Mouse (Mus musculus): ENCODE measurements around the gene Acox3. TPM values are rescaled to one million over a fixed set of nuclear protein-coding genes. Genes with fewer than 3 reads are reported as not detected.

Acox3 gene
- polyA plus RNA-seq, 1 experiment from 2014 or later, result 2.2 TPM

DNA sequence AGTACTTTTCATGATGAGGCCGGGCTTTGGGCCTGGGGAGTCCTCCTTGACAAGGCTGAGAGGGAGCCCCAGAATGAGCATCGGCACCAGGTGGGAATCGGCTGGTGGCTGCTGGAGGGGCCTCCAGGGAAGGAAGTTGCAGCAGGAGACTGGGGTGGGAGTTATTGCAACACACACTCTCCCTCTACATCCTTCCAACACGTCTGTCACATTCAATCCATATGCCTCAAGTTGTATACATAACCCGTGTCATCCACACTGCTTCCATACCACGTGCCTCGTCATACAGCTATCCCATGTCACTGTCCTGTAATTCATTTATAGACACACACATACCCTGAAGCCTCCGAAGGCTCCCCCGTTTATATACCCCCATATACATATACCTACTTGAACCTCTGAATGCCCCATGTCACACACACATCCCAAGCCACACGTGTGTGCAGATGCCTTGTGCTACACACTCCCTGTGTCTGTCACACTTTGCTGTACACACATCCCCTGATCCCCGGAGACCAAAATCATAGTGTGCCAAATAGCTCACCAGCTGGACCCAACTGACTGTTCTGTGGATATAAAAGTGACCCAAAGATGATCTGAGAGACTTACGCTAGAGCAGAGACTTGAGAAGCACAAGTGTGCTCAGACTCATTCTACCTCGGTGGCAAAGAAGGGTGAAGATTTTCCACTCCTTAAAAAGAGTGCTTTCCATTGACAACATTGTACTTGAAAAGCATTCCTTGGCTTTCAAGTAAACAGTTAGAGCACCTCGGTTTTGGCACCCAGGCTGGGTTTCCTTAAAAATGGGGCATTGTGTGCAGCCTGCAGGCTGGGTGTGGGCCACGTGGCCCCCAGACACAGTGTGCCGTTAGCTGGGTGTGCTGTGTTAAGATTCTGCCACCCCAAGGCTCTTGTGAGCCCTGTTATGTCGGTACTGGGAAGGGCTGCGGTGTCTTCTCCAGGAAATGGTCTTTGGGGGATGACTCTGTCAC lies 13.6 kb downstream of the Acox3 start:
- Histone ChIP-seq H3K27me3 (no peaks in the 10 kb centered on the region), H3K4me3 (replicated peaks) (no peak overlapping the region), H3K4me2 (no peak overlapping the region), H3K9ac (no peak overlapping the region), H3K4me1 (replicated peaks) (no peaks in the 10 kb centered on the region), H3K9me3 (replicated peaks) (no peaks in the 10 kb centered on the region), H3K27ac (no peak overlapping the region), H3K36me3 (peaks cover 21% of the 10 kb centered on the region)
- WGBS (ENCODE audit: insufficient replicate concordance), result 62% methylated on average over 18 of the region's 18 CpGs
- no peak for ATAC-seq (ENCODE audit: low read depth)
- no peak for DNase-seq

DNA sequence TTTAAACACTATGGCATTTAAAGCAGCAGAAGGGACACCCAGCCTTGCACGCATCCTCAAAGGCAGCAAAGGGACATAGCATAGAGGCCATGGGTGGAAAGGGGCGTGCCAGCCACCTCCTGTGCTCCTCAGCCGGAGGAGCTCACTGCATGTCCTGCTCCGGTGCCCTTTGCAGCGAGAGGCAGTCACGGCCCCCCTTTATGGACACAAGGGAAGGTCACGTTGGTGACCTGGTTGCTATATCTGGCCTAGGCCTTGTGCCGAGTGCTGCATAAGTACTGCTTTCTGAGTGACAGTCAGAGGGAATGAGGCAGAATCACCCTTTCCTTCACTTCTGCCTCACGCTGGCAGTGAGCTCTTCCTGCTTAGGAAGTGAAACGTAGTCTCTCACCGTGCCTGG lies 17.4 kb downstream of the Acox3 start:
- whole genome bisulfite sequencing (ENCODE audit: insufficient replicate concordance), result 74% methylated on average over 11 of the region's 11 CpGs
- no peaks in the 10 kb centered on the region for H3K9me3 ChIP-seq (replicated peaks)
- no peak overlapping the region for H3K4me2 ChIP-seq
- H3K4me1 ChIP-seq (replicated peaks), result no peaks in the 10 kb centered on the region
- no peak overlapping the region for H3K9ac ChIP-seq
- ATAC-seq (ENCODE audit: low read depth), result no peak
- no peak overlapping the region for H3K4me3 ChIP-seq (replicated peaks)
- H3K27me3 ChIP-seq, result no peaks in the 10 kb centered on the region
- no peak for DNase-seq
- H3K36me3 ChIP-seq, result peaks cover 14% of the 10 kb centered on the region
- no peak overlapping the region for H3K27ac ChIP-seq

DNA sequence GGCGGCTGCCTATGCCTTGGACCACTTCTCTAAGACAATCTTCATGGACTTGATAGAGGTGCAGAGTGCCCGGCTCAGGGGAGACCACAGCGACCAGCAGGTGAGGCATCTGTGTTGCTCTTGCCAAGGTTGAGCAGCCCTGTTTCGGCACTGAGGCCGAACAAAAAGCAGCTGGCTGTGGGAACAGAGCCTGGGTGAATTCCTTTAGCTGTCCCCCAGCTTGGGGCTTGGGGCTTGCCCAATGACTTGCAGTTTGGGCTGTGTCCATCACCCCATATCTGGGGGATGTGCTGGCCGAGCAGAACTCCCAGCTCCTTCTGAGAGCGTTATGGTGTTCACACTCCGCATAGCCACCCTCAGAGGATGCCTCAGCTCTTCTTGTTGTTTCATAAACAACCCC lies 18.7 kb downstream of the Acox3 start:
- DNase-seq (no peak), ATAC-seq (ENCODE audit: low read depth) (no peak)
- WGBS (ENCODE audit: insufficient replicate concordance), result 79% methylated on average over 8 of the region's 8 CpGs
- no peaks in the 10 kb centered on the region for H3K27me3 ChIP-seq
- H3K9ac ChIP-seq, result no peak overlapping the region
- no peaks in the 10 kb centered on the region for H3K4me1 ChIP-seq (replicated peaks)
- peaks cover 14% of the 10 kb centered on the region for H3K36me3 ChIP-seq
- H3K27ac ChIP-seq, result no peak overlapping the region
- no peak overlapping the region for H3K4me3 ChIP-seq (replicated peaks)
- H3K4me2 ChIP-seq, result no peak overlapping the region
- no peaks in the 10 kb centered on the region for H3K9me3 ChIP-seq (replicated peaks)

DNA sequence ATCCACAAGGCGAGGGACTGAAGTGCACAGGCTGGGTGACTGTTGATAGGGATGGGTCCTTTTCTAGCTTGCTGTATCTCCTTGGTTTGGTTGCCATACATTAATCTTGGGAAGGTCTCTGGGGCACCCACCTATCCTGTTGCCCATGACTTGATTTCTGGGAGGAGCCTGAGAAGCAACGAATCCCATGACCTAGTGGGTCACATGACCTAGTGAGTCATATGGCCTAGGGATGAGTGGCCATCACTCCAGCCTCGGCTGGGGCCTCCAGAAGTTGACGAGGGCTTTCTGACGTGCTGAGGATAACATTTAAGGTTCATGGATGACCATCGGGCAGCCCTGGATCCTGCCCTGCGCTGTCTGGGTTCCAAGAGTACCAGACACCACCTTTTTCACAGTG lies 22.5 kb downstream of the Acox3 start:
- Histone ChIP-seq H3K4me2 (no peak overlapping the region), H3K9me3 (replicated peaks) (no peaks in the 10 kb centered on the region), H3K4me1 (replicated peaks) (no peaks in the 10 kb centered on the region), H3K9ac (no peak overlapping the region), H3K27me3 (no peaks in the 10 kb centered on the region), H3K4me3 (replicated peaks) (no peak overlapping the region), H3K36me3 (no peaks in the 10 kb centered on the region), H3K27ac (no peak overlapping the region)
- no peak for ATAC-seq (ENCODE audit: low read depth)
- WGBS (ENCODE audit: insufficient replicate concordance), result 51% methylated on average over 7 of the region's 7 CpGs
- no peak for DNase-seq

DNA sequence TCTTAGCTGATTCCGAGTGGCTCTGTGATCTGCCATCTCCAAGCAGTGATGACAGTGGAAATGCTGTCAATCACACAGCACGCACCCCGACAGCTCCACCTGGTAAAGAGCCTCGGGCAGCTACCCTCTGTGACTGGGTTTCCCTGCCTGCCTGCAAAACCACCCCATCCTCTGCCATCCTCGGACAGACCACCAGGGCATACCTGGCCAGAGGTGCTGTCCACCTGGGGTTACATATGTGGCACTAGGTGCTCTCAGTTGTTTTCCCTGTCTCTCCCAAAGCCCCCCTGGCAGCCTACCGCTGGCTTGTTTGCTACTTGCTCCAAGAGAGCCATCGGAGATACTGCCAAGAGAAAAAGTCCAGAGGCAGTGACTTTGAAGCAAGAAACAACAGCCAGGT lies 24.0 kb downstream of the Acox3 start:
- Histone ChIP-seq H3K36me3 (no peaks in the 10 kb centered on the region), H3K4me2 (no peak overlapping the region), H3K4me3 (replicated peaks) (no peak overlapping the region), H3K27me3 (no peaks in the 10 kb centered on the region), H3K9me3 (replicated peaks) (no peaks in the 10 kb centered on the region), H3K27ac (no peak overlapping the region), H3K9ac (no peak overlapping the region), H3K4me1 (replicated peaks) (no peaks in the 10 kb centered on the region)
- WGBS (ENCODE audit: insufficient replicate concordance), result 66% methylated on average over 7 of the region's 7 CpGs
- no peak for ATAC-seq (ENCODE audit: low read depth)
- DNase-seq, result no peak

DNA sequence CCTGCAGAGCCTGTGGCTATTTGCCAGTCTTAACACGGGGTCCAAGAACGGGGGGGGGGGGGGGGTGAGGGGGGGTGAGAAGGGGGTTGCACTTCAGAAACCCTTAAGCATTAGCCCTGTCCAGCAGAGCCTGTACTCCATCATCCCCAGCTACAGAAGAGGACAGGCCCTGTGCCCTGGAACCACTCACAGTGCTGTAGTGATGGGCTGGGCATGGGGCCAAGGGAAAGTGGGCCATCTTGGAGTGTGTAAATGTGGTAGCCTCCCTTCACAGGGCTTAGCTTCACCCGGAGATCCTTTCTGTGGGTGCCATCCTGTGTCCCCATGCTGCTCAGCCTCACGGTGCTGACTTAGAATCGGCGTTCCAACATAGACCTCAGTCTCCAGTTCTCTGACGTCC lies 24.9 kb downstream of the Acox3 start:
- no peak overlapping the region for H3K4me3 ChIP-seq (replicated peaks)
- DNase-seq (no peak), ATAC-seq (ENCODE audit: low read depth) (no peak)
- H3K27me3 ChIP-seq, result no peaks in the 10 kb centered on the region
- WGBS (ENCODE audit: insufficient replicate concordance), result 66% methylated on average over 6 of the region's 7 CpGs
- no peaks in the 10 kb centered on the region for H3K4me1 ChIP-seq (replicated peaks)
- H3K9me3 ChIP-seq (replicated peaks), result no peaks in the 10 kb centered on the region
- H3K27ac ChIP-seq, result no peak overlapping the region
- H3K4me2 ChIP-seq, result no peak overlapping the region
- H3K36me3 ChIP-seq, result no peaks in the 10 kb centered on the region
- no peak overlapping the region for H3K9ac ChIP-seq

DNA sequence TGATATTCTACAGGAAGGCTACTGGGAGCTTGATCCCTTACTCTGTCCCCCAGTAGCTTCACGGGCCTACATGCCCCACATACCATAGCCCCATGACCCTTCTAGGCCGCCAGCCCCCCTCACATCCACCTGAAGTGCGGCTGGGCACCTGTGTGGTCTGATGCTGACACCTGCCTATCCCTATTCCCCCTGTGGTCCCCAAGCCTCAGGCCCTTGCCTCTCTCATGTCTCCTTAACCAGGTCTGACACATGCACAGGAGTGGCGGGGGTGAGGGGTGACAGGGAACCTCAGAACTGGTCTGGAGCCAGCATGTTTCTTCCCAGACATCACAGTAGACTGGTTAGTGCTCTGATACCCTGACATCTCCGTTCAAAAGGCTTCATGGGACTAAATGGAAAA lies 25.7 kb downstream of the Acox3 start:
- Histone ChIP-seq H3K9me3 (replicated peaks) (no peaks in the 10 kb centered on the region), H3K36me3 (no peaks in the 10 kb centered on the region), H3K4me3 (replicated peaks) (no peak overlapping the region), H3K4me2 (no peak overlapping the region), H3K9ac (no peak overlapping the region), H3K27me3 (no peaks in the 10 kb centered on the region), H3K4me1 (replicated peaks) (no peaks in the 10 kb centered on the region), H3K27ac (no peak overlapping the region)
- ATAC-seq (ENCODE audit: low read depth) (no peak), DNase-seq (no peak)
- 62% methylated on average over 5 of the region's 5 CpGs for WGBS (ENCODE audit: insufficient replicate concordance)

DNA sequence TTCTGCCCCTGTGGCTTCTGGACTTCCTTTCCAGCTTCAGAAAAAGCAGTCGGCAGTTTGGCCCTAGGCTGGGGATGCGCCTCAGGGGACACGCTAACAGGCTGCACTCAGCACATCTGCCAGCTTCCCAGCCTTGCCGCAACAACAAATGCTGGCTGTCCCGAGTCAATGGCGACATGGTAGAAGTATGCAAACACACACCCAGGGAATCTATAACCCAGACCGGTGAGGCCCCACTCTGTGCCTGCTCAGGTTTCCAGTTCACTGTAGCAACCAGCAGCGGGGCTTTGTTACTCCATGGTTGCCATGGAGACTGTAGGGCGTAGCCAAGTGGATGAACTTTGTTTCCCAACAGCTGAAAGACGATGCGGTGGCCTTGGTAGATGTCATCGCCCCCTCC lies 26.5 kb downstream of the Acox3 start:
- ATAC-seq (ENCODE audit: low read depth), result no peak
- Histone ChIP-seq H3K9me3 (replicated peaks) (no peaks in the 10 kb centered on the region), H3K27ac (no peak overlapping the region), H3K27me3 (no peaks in the 10 kb centered on the region), H3K9ac (no peak overlapping the region), H3K4me2 (no peak overlapping the region), H3K36me3 (no peaks in the 10 kb centered on the region), H3K4me1 (replicated peaks) (no peaks in the 10 kb centered on the region), H3K4me3 (replicated peaks) (no peak overlapping the region)
- no peak for DNase-seq
- 49% methylated on average over 12 of the region's 12 CpGs for WGBS (ENCODE audit: insufficient replicate concordance)

DNA sequence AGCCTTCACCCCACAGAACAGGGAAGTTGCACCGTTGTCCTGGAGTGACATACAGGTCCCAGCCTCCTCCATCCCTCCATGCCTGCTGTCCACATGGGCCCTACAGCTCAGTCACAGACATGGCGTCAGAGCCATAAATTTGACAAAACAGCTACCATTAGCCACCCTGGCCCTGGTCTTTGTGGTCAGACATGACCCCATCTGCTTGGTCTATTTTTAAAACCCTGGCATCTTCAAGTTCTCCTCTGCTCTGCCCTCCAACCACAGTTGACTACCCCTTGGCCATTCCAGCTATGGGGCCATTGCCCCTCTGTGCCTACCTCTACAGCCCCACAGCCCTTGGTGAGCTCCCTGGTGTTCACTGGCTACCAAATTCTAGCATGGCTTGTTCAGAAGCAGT lies 27.1 kb downstream of the Acox3 start:
- WGBS (ENCODE audit: insufficient replicate concordance), result 55% methylated on average over 2 of the region's 2 CpGs
- Histone ChIP-seq H3K4me2 (no peak overlapping the region), H3K36me3 (no peaks in the 10 kb centered on the region), H3K9me3 (replicated peaks) (no peaks in the 10 kb centered on the region), H3K27me3 (no peaks in the 10 kb centered on the region), H3K4me1 (replicated peaks) (no peaks in the 10 kb centered on the region), H3K9ac (no peak overlapping the region), H3K4me3 (replicated peaks) (no peak overlapping the region), H3K27ac (no peak overlapping the region)
- DNase-seq (no peak), ATAC-seq (ENCODE audit: low read depth) (no peak)

DNA sequence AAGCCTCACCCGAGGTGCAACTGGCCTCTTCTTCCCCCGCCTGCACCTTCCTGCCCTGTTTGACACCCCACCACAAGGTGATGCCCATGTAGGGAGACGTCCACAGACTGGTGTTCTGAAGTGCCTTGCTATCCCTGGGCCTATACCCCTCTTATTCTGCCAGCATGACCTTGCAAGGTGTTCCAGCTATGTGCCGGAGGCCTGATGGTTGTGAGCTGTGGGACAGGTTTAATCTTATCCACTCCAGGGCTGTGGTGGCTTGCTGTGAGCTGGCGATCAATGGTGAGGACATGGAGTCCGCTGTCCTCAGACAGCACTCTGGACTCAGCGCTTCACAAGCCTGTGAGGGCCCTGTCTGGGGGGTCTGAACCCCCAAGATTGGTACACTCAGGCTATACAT lies 27.5 kb downstream of the Acox3 start:
- H3K27me3 ChIP-seq, result no peaks in the 10 kb centered on the region
- no peak overlapping the region for H3K4me2 ChIP-seq
- no peak overlapping the region for H3K4me3 ChIP-seq (replicated peaks)
- no peaks in the 10 kb centered on the region for H3K36me3 ChIP-seq
- H3K9ac ChIP-seq, result no peak overlapping the region
- no peak for ATAC-seq (ENCODE audit: low read depth)
- H3K27ac ChIP-seq, result no peak overlapping the region
- 76% methylated on average over 7 of the region's 7 CpGs for WGBS (ENCODE audit: insufficient replicate concordance)
- no peak for DNase-seq
- H3K4me1 ChIP-seq (replicated peaks), result no peaks in the 10 kb centered on the region
- H3K9me3 ChIP-seq (replicated peaks), result no peaks in the 10 kb centered on the region

DNA sequence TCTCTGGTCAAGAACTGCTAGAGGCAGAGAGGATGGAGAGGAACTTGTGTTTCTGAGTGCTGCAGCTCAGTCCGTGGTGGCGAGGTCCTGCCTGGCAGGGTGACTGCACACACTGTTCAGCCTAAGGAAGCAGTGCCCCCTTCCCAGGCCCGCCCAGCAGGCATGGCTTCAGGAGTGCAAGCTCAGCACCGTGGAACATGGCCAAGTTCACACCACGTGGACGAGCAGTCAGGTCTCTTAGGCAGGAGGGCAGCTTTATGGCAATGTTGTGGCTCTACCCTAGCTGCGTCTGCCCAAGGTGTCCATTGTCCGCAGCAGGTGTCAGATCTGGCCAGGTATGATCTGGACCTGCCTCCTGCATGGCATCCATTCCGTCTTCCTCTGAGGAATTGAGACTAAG lies 28.3 kb downstream of the Acox3 start:
- Histone ChIP-seq H3K9ac (no peak overlapping the region), H3K4me2 (no peak overlapping the region), H3K27me3 (no peaks in the 10 kb centered on the region), H3K9me3 (replicated peaks) (no peaks in the 10 kb centered on the region), H3K4me1 (replicated peaks) (no peaks in the 10 kb centered on the region), H3K36me3 (no peaks in the 10 kb centered on the region), H3K4me3 (replicated peaks) (no peak overlapping the region), H3K27ac (no peak overlapping the region)
- ATAC-seq (ENCODE audit: low read depth) (no peak), DNase-seq (no peak)
- 71% methylated on average over 9 of the region's 9 CpGs for WGBS (ENCODE audit: insufficient replicate concordance)

DNA sequence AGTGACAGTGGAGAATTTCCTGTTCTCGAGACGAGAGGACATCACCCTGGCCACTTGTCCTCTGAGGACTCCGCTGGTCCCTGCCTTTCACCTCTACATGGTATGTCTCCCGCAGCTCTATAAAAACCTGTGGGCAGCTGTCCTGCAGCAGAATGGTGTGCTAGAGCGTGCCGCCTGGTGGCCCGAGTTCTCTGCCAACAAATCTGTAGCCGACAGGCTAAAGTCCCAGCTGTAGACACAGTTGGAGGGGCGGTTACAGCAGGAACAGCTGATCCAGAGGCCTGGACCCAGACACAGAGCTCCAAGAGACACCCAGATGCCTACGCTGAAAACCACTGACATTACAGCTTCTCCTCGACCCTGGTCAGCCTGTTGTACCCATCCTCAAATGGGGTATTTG lies 29.1 kb downstream of the Acox3 start:
- no peak overlapping the region for H3K4me3 ChIP-seq (replicated peaks)
- ATAC-seq (ENCODE audit: low read depth) (no peak), DNase-seq (no peak)
- no peaks in the 10 kb centered on the region for H3K9me3 ChIP-seq (replicated peaks)
- H3K4me1 ChIP-seq (replicated peaks), result no peaks in the 10 kb centered on the region
- H3K27me3 ChIP-seq, result no peaks in the 10 kb centered on the region
- no peaks in the 10 kb centered on the region for H3K36me3 ChIP-seq
- H3K4me2 ChIP-seq, result no peak overlapping the region
- H3K9ac ChIP-seq, result no peak overlapping the region
- H3K27ac ChIP-seq, result no peak overlapping the region
- WGBS (ENCODE audit: insufficient replicate concordance), result 71% methylated on average over 11 of the region's 11 CpGs
